Comparison of ENCODE assay signal across 10 mouse cellular contexts in genomic region chr13:23696061-23696474, GRCm38 (mm10). TPM values are rescaled to one million over a fixed set of nuclear protein-coding genes. Genes with fewer than 3 reads are reported as not detected.
DNase-seq lines count a peak whose midpoint lies in the region; ATAC-seq and TF ChIP-seq lines count a peak whose summit lies in the region.
"Had no signal": no experiment of that assay in that cellular context is flagged by ENCODE, and none has a peak within 500 bp of the region (broad histone marks: within the 10 kb centered on the region; RNA-seq: fewer than 3 reads in every experiment).

No protein-coding gene starts in this region.

- peak overlapping the region; percentile 29 for H3K4me2 ChIP-seq in heart, embryonic 16.5 days (ENCODE audit: low read depth, low read length)

- H3K9me3 ChIP-seq in heart, embryonic 16.5 days (replicated peaks; ENCODE audit: control insufficient read depth, low read length), result no peaks in the 10 kb centered on the region

- H3K27ac ChIP-seq in heart, embryonic 16.5 days (ENCODE audit: low read length), result 0 out of 2 replicates have a peak overlapping the region, but pooled peaks have one; percentile 5
- no peak overlapping the region for H3K27ac ChIP-seq in heart, adult 2 months
- H3K27ac ChIP-seq in testis, adult 2 months (ENCODE audit: control insufficient read depth, insufficient read depth, low read depth, low read length), result peak overlapping the region; percentile 93

- H3K27me3 ChIP-seq in heart, embryonic 16.5 days (ENCODE audit: control insufficient read depth, insufficient read depth, low read length), result no peaks in the 10 kb centered on the region
- H3K27me3 ChIP-seq in heart, adult 2 months (ENCODE audit: control insufficient read depth, insufficient read depth, low read length), result no peaks in the 10 kb centered on the region
- H3K27me3 ChIP-seq in testis, adult 2 months (ENCODE audit: control insufficient read depth, insufficient read depth, low read length), result no peaks in the 10 kb centered on the region

- peaks cover 6% of the 10 kb centered on the region; the same call in 1 of the 2 replicates for H3K4me1 ChIP-seq in heart, embryonic 16.5 days (ENCODE audit: control insufficient read depth, insufficient read depth, low read length)
- H3K4me1 ChIP-seq in heart, adult 2 months (ENCODE audit: control insufficient read depth, insufficient read depth, low read length), result peaks cover under 1% of the 10 kb centered on the region; the same call in 1 of the 2 replicates
- H3K4me1 ChIP-seq in testis, adult 2 months (ENCODE audit: control insufficient read depth, insufficient read depth, low read length), result peaks cover 13% of the 10 kb centered on the region

- no peaks in the 10 kb centered on the region for H3K79me2 ChIP-seq in heart, adult 2 months (replicated peaks; ENCODE audit: control insufficient read depth, insufficient read depth, low read length)

- H3K36me3 ChIP-seq in heart, embryonic 16.5 days (ENCODE audit: control insufficient read depth, insufficient read depth), result no peaks in the 10 kb centered on the region
- H3K36me3 ChIP-seq in heart, adult 2 months (ENCODE audit: control insufficient read depth, insufficient read depth, low read length), result no peaks in the 10 kb centered on the region
- no peaks in the 10 kb centered on the region for H3K36me3 ChIP-seq in testis, adult 2 months (ENCODE audit: control insufficient read depth, insufficient read depth, low read length)

- no peak for ATAC-seq in heart, embryonic 16.5 days (replicated peaks; ENCODE audit: extremely low read depth, insufficient read depth, low FRiP score)
- ATAC-seq in monocyte, adult 5-6 weeks (replicated peaks; ENCODE audit: insufficient number of reproducible peaks, low FRiP score, low TSS enrichment, poor library complexity, severe bottlenecking), result no peak
- no peak for ATAC-seq in frontal cortex, adult (ENCODE audit: low TSS enrichment)

- intact Hi-C loops in heart, adult 2 months (cut with DNase I), result loop anchor here (5.0 to 10.0 kb wide), 3 partner anchors 264 to 1981 kb away; partner anchors contain the start of genes Hist1h2ah, Hist1h2ai, Hist1h2bk and Hist1h2bl

- H3K9ac ChIP-seq in heart, embryonic 16.5 days (ENCODE audit: low read length), result no peak overlapping the region
- no peak overlapping the region for H3K9ac ChIP-seq in heart, adult 2 months (ENCODE audit: low read depth, low read length)

- TF ChIP-seq CTCF in heart, adult 2 months (IDR thresholded peaks at IDR 0.05), result no peak
- TF ChIP-seq CTCF in testis, adult 2 months (IDR thresholded peaks at IDR 0.05; ENCODE audit: control insufficient read depth, insufficient read depth, insufficient replicate concordance, low read depth, low read length), result no peak

- TF ChIP-seq POLR2A in heart, adult 2 months (IDR thresholded peaks at IDR 0.05; ENCODE audit: insufficient read depth, low read depth, low read length), result no peak
- no peak for TF ChIP-seq POLR2A in testis, adult 2 months (IDR thresholded peaks at IDR 0.05; ENCODE audit: control insufficient read depth, low read depth, low read length)

- DNase-seq in heart, adult 2 months, result no peak
- peak; percentile 36 for DNase-seq in spleen, adult 12 weeks (ENCODE audit: low spot score)
- no peak for DNase-seq in spleen, adult 18-20 months
- DNase-seq in induced T-regulatory cell, adult 2 months (ENCODE audit: low read depth), result peak; percentile 29

- no peak overlapping the region for H3K4me3 ChIP-seq in heart, embryonic 16.5 days (ENCODE audit: low read length)
- H3K4me3 ChIP-seq in heart, adult 2 months, result no peak overlapping the region
- peak overlapping the region; percentile 76 for H3K4me3 ChIP-seq in testis, adult 2 months (ENCODE audit: control insufficient read depth, low read depth, low read length)

- 49% methylated on average over 15 of the region's 15 CpGs for WGBS in heart, embryonic 16.5 days
- WGBS in heart, adult 2 months, result 52% methylated on average over 15 of the region's 15 CpGs

- no peak for TF ChIP-seq EP300 in heart, adult 2 months (IDR thresholded peaks at IDR 0.05; ENCODE audit: insufficient read depth, low read depth, low read length)

RNA-seq across cellular contexts. Expression of gene Hist1h1t, which starts 0.5 kb away (rescaled TPM):
- polyA plus RNA-seq in heart, embryonic 16.5 days (2015; fragmentation: Nextera tagmentation; extraction: Ambion mirVana), result not detected in 2 replicates
- total RNA-seq in heart, adult 2 months (2021), result not detected
- not detected in 2 replicates for polyA plus RNA-seq in heart, adult 2 months (2012; rRNA removed)
- 22.2 and 24.8 TPM in 2 replicates for polyA plus RNA-seq in testis, adult 2 months (2012; rRNA removed)
- total RNA-seq in monocyte, adult 5-6 weeks (2017), result not detected in 3 replicates
- total RNA-seq: hematopoietic stem cell, adult 5-6 weeks; left cerebral cortex, postnatal 25 days had no signal

RNA-seq across cellular contexts. Expression of gene Hist1h4c, which starts 2.2 kb away (rescaled TPM):
- 1.9 and 2.8 TPM in 2 replicates for polyA plus RNA-seq in heart, embryonic 16.5 days (2015; fragmentation: Nextera tagmentation; extraction: Ambion mirVana)
- total RNA-seq in heart, adult 2 months (2021), result 10 to 100 TPM; 42.3 to 45.8 TPM
- polyA plus RNA-seq in heart, adult 2 months (2012; rRNA removed), result 1.5 and 3.2 TPM in 2 replicates
- 20.1 and 20.6 TPM in 2 replicates for polyA plus RNA-seq in testis, adult 2 months (2012; rRNA removed)
- total RNA-seq in monocyte, adult 5-6 weeks (2017), result 82.1 to 150 TPM (median 93.5 TPM) in 3 replicates

RNA-seq across cellular contexts. Expression of gene Hist1h2bc, which starts 12.1 kb away (rescaled TPM):
- polyA plus RNA-seq in heart, embryonic 16.5 days (2015; fragmentation: Nextera tagmentation; extraction: Ambion mirVana), result 49.7 and 53.7 TPM in 2 replicates
- total RNA-seq in heart, adult 2 months (2021), result 10 to 100 TPM; 73.4 to 78.7 TPM
- polyA plus RNA-seq in heart, adult 2 months (2012; rRNA removed), result 119 and 135 TPM in 2 replicates
- 17.8 and 19.0 TPM in 2 replicates for polyA plus RNA-seq in testis, adult 2 months (2012; rRNA removed)
- total RNA-seq in monocyte, adult 5-6 weeks (2017), result 28.7 to 101 TPM (median 49.7 TPM) in 3 replicates

RNA-seq across cellular contexts. Expression of gene Hist1h2ac, which starts 12.3 kb away (rescaled TPM):
- polyA plus RNA-seq in heart, embryonic 16.5 days (2015; fragmentation: Nextera tagmentation; extraction: Ambion mirVana), result 0.52 and 0.75 TPM in 2 replicates
- total RNA-seq in heart, adult 2 months (2021), result 1 to 10 TPM; 1.3 to 1.6 TPM
- 0.57 and 0.76 TPM in 2 replicates for polyA plus RNA-seq in heart, adult 2 months (2012; rRNA removed)
- polyA plus RNA-seq in testis, adult 2 months (2012; rRNA removed), result 0.20 and 0.26 TPM in 2 replicates
- total RNA-seq in monocyte, adult 5-6 weeks (2017), result 5.0 to 8.9 TPM (median 8.3 TPM) in 3 replicates

RNA-seq across cellular contexts. Expression of gene Hfe, which starts 14.6 kb away (rescaled TPM):
- polyA plus RNA-seq in heart, embryonic 16.5 days (2015; fragmentation: Nextera tagmentation; extraction: Ambion mirVana), result 11.7 and 14.9 TPM in 2 replicates
- 10 to 100 TPM; 58.9 to 62.8 TPM for total RNA-seq in heart, adult 2 months (2021)
- polyA plus RNA-seq in heart, adult 2 months (2012; rRNA removed), result 16.8 and 21.1 TPM in 2 replicates
- 5.2 and 6.1 TPM in 2 replicates for polyA plus RNA-seq in testis, adult 2 months (2012; rRNA removed)
- total RNA-seq in monocyte, adult 5-6 weeks (2017), result 90.6 to 170 TPM (median 150 TPM) in 3 replicates

Comparison
In these comparisons a context has a peak if more than half of its experiments do, and no peak if none do; other contexts are left out.
1. DNase-seq: peak in spleen, adult 12 weeks (single experiment) and induced T-regulatory cell, adult 2 months (single experiment); none in heart, adult 2 months (0 of 2) and spleen, adult 18-20 months (0 of 2).
2. RNA of gene Hist1h1t, which starts 0.5 kb away (polyA plus RNA-seq): 22.2 to 24.8 TPM in testis, adult 2 months; not detected in heart, embryonic 16.5 days and not detected in heart, adult 2 months; every median in the first group is over 10 times any median in the second.